Comparison of ENCODE assay signal across 14 mouse cellular contexts in genomic region chr9:38953401-38954123, GRCm38 (mm10). TPM values are rescaled to one million over a fixed set of nuclear protein-coding genes. Genes with fewer than 3 reads are reported as not detected.
A peak's percentile ranks its signal among the peaks of the same experiment; 100 is the strongest.
DNase-seq lines count a peak whose midpoint lies in the region; ATAC-seq lines count a peak whose summit lies in the region.
"Had no signal": no experiment of that assay in that cellular context is flagged by ENCODE, and none has a peak within 500 bp of the region (broad histone marks: within the 10 kb centered on the region; RNA-seq: fewer than 3 reads in every experiment).

No protein-coding gene starts in this region.

- H3K4me1 ChIP-seq in kidney, embryonic 15.5 days, result no peaks in the 10 kb centered on the region
- H3K4me1 ChIP-seq in limb, embryonic 13.5 days, result no peaks in the 10 kb centered on the region
- no peaks in the 10 kb centered on the region for H3K4me1 ChIP-seq in midbrain, embryonic 13.5 days (replicated peaks)
- H3K4me1 ChIP-seq: liver, embryonic 12.5 days had no signal

- no peaks in the 10 kb centered on the region for H3K36me3 ChIP-seq in kidney, embryonic 15.5 days
- H3K36me3 ChIP-seq in limb, embryonic 13.5 days, result no peaks in the 10 kb centered on the region
- no peaks in the 10 kb centered on the region for H3K36me3 ChIP-seq in midbrain, embryonic 13.5 days
- H3K36me3 ChIP-seq: liver, embryonic 12.5 days had no signal

- H3K27me3 ChIP-seq in kidney, embryonic 15.5 days, result no peaks in the 10 kb centered on the region
- H3K27me3 ChIP-seq in limb, embryonic 13.5 days, result no peaks in the 10 kb centered on the region
- no peaks in the 10 kb centered on the region for H3K27me3 ChIP-seq in midbrain, embryonic 13.5 days
- H3K27me3 ChIP-seq: liver, embryonic 12.5 days had no signal

- 30% methylated on average over 7 of the region's 7 CpGs for WGBS in kidney, embryonic 15.5 days
- WGBS in limb, embryonic 13.5 days, result 26% methylated on average over 7 of the region's 7 CpGs
- WGBS in midbrain, embryonic 13.5 days, result 88% methylated on average over 7 of the region's 7 CpGs

- no peaks in the 10 kb centered on the region for H3K9me3 ChIP-seq in kidney, embryonic 15.5 days (replicated peaks)
- H3K9me3 ChIP-seq in limb, embryonic 13.5 days, result no peaks in the 10 kb centered on the region
- H3K9me3 ChIP-seq in midbrain, embryonic 13.5 days, result no peaks in the 10 kb centered on the region
- H3K9me3 ChIP-seq: liver, embryonic 12.5 days had no signal

- H3K4me2 ChIP-seq in kidney, embryonic 15.5 days, result peak overlapping the region; percentile 32
- H3K4me2 ChIP-seq in limb, embryonic 13.5 days (replicated peaks), result peak overlapping the region; percentile 31
- no peak overlapping the region for H3K4me2 ChIP-seq in midbrain, embryonic 13.5 days (replicated peaks)
- H3K4me2 ChIP-seq: liver, embryonic 12.5 days had no signal

- peak overlapping the region; percentile 12; the same call in 1 of the 2 replicates for H3K4me3 ChIP-seq in kidney, embryonic 15.5 days (replicated peaks)
- H3K4me3 ChIP-seq in limb, embryonic 13.5 days, result no peak overlapping the region
- no peak overlapping the region for H3K4me3 ChIP-seq in midbrain, embryonic 13.5 days (replicated peaks)
- H3K4me3 ChIP-seq: liver, embryonic 12.5 days had no signal

- DNase-seq in adrenal gland, adult (ENCODE audit: inconsistent age in 2 of 2, low spot score in 1 of 2), result peak; percentile 61 to 92
- DNase-seq in adrenal gland, adult 18-20 months (ENCODE audit: low spot score in 2 of 2), result no peak
- no peak for DNase-seq in kidney, adult 8-10 months
- peak; percentile 49 for DNase-seq in adrenal gland, postnatal 14 days
- no peak for DNase-seq in testis, postnatal 14 days (ENCODE audit: low spot score)
- DNase-seq: kidney, adult 11 months; thymus, postnatal 4 days had no signal

- H3K9ac ChIP-seq in kidney, embryonic 15.5 days, result no peak overlapping the region
- H3K9ac ChIP-seq in limb, embryonic 13.5 days, result no peak overlapping the region
- no peak overlapping the region for H3K9ac ChIP-seq in midbrain, embryonic 13.5 days (replicated peaks)
- H3K9ac ChIP-seq: liver, embryonic 12.5 days had no signal

- ATAC-seq in kidney, embryonic 15.5 days (replicated peaks; ENCODE audit: low FRiP score), result no peak
- no peak for ATAC-seq in limb, embryonic 13.5 days (ENCODE audit: low FRiP score, low read depth)
- no peak for ATAC-seq in midbrain, embryonic 13.5 days
- ATAC-seq: liver, embryonic 12.5 days had no signal

- no peak overlapping the region for H3K27ac ChIP-seq in kidney, embryonic 15.5 days
- H3K27ac ChIP-seq in limb, embryonic 13.5 days, result no peak overlapping the region
- H3K27ac ChIP-seq in midbrain, embryonic 13.5 days, result no peak overlapping the region
- H3K27ac ChIP-seq: liver, embryonic 12.5 days had no signal

RNA-seq across cellular contexts. Expression of gene Olfr933, which starts 18.6 kb away (rescaled TPM):
- not detected for total RNA-seq in adrenal gland, adult 18-20 months (2021)
- not detected in 2 replicates for polyA plus RNA-seq in kidney, embryonic 15.5 days (2015; fragmentation: Nextera tagmentation; extraction: Ambion mirVana)
- total RNA-seq in adrenal gland, postnatal 14 days (2021), result 0.19 and 0.38 TPM in 2 replicates
- not detected in 2 replicates for polyA plus RNA-seq in limb, embryonic 13.5 days (2015; fragmentation: Nextera tagmentation; extraction: Ambion mirVana)
- polyA plus RNA-seq in midbrain, embryonic 13.5 days (2015; fragmentation: Nextera tagmentation; extraction: Ambion mirVana), result not detected in 2 replicates
- total RNA-seq: gastrocnemius, adult 18-20 months; heart, postnatal 25 days had no signal
- polyA plus RNA-seq: liver, embryonic 12.5 days had no signal

RNA-seq across cellular contexts. Expression of gene Olfr930, which starts 24.0 kb away (rescaled TPM):
- not detected for total RNA-seq in adrenal gland, adult 18-20 months (2021)
- not detected in 2 replicates for polyA plus RNA-seq in kidney, embryonic 15.5 days (2015; fragmentation: Nextera tagmentation; extraction: Ambion mirVana)
- not detected in 2 replicates for total RNA-seq in adrenal gland, postnatal 14 days (2021)
- not detected in 2 replicates for polyA plus RNA-seq in limb, embryonic 13.5 days (2015; fragmentation: Nextera tagmentation; extraction: Ambion mirVana)
- polyA plus RNA-seq in midbrain, embryonic 13.5 days (2015; fragmentation: Nextera tagmentation; extraction: Ambion mirVana), result not detected in 2 replicates
- total RNA-seq: gastrocnemius, adult 18-20 months; heart, postnatal 25 days had no signal
- polyA plus RNA-seq: liver, embryonic 12.5 days had no signal

RNA-seq across cellular contexts. Expression of gene Olfr934, which starts 34.6 kb away (rescaled TPM):
- not detected for total RNA-seq in adrenal gland, adult 18-20 months (2021)
- not detected in 2 replicates for polyA plus RNA-seq in kidney, embryonic 15.5 days (2015; fragmentation: Nextera tagmentation; extraction: Ambion mirVana)
- total RNA-seq in adrenal gland, postnatal 14 days (2021), result not detected in 2 replicates
- not detected in 2 replicates for polyA plus RNA-seq in limb, embryonic 13.5 days (2015; fragmentation: Nextera tagmentation; extraction: Ambion mirVana)
- not detected in 2 replicates for polyA plus RNA-seq in midbrain, embryonic 13.5 days (2015; fragmentation: Nextera tagmentation; extraction: Ambion mirVana)
- total RNA-seq: gastrocnemius, adult 18-20 months; heart, postnatal 25 days had no signal
- polyA plus RNA-seq: embryonic facial prominence, embryonic 14.5 days; liver, embryonic 12.5 days had no signal

RNA-seq across cellular contexts. Expression of gene Olfr935, which starts 45.9 kb away (rescaled TPM):
- not detected for total RNA-seq in adrenal gland, adult 18-20 months (2021)
- not detected in 2 replicates for polyA plus RNA-seq in kidney, embryonic 15.5 days (2015; fragmentation: Nextera tagmentation; extraction: Ambion mirVana)
- not detected in 2 replicates for total RNA-seq in adrenal gland, postnatal 14 days (2021)
- not detected in 2 replicates for polyA plus RNA-seq in limb, embryonic 13.5 days (2015; fragmentation: Nextera tagmentation; extraction: Ambion mirVana)
- polyA plus RNA-seq in midbrain, embryonic 13.5 days (2015; fragmentation: Nextera tagmentation; extraction: Ambion mirVana), result not detected in 2 replicates
- total RNA-seq: gastrocnemius, adult 18-20 months; heart, postnatal 25 days had no signal
- polyA plus RNA-seq: liver, embryonic 12.5 days had no signal

Comparison
In these comparisons a context has a peak if more than half of its experiments do, and no peak if none do; other contexts are left out.
1. DNase-seq: peak in adrenal gland, adult (2 of 2) and adrenal gland, postnatal 14 days (single experiment); none in adrenal gland, adult 18-20 months (0 of 2), kidney, adult 8-10 months (0 of 2) and testis, postnatal 14 days (single experiment).